In the genomic region with DNA sequence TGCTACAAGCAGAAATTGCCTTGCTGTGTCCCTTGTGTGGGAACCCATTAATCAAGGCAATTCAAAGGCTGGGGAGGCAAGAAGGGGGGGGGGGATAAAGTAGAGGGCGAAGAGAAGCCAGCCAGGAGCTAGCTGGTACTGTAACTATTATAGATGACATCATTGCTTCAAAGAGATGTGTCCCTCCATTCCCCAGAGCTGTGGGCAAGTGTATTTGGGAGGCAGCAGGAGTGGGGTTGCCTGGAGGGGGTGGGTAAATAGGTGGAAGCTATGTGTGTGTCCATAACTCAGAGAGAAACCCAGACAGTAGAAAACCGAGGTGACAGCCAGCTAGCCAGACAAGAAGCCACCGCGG, we compare ENCODE assay signal across 7 mouse cellular contexts. TPM values are rescaled to one million over a fixed set of nuclear protein-coding genes. Genes with fewer than 3 reads are reported as not detected.
DNase-seq lines count a peak whose midpoint lies in the region; ATAC-seq and TF ChIP-seq lines count a peak whose summit lies in the region.

No protein-coding gene starts in this region.

- WGBS in liver, embryonic 11.5 days = 3% methylated on average over 4 of the region's 4 CpGs
- WGBS in forebrain, embryonic 13.5 days = 4% methylated on average over 4 of the region's 4 CpGs
- 10% methylated on average over 4 of the region's 4 CpGs for WGBS in limb, embryonic 15.5 days
- WGBS in small intestine, adult 2 months = 3% methylated on average over 4 of the region's 4 CpGs
- 0% methylated on average over 4 of the region's 4 CpGs for WGBS in thymus, adult 2 months

- peak overlapping the region; percentile 28 for H3K4me3 ChIP-seq in liver, embryonic 11.5 days (ENCODE audit: low read depth, low read length)
- H3K4me3 ChIP-seq in forebrain, embryonic 13.5 days = peak overlapping the region; percentile 55
- peak overlapping the region; percentile 37 for H3K4me3 ChIP-seq in limb, embryonic 15.5 days
- peak overlapping the region; percentile 26; the same call in 1 of the 2 replicates for H3K4me3 ChIP-seq in small intestine, adult 2 months (ENCODE audit: low read depth, low read length)
- H3K4me3 ChIP-seq in thymus, adult 2 months (ENCODE audit: control insufficient read depth, insufficient read depth, low read length) = no peak overlapping the region

- ATAC-seq in liver, embryonic 11.5 days (replicated peaks; ENCODE audit: low FRiP score) = no peak
- peak; percentile 77; the same call in 1 of the 2 replicates for ATAC-seq in forebrain, embryonic 13.5 days
- no peak for ATAC-seq in limb, embryonic 15.5 days (ENCODE audit: insufficient number of reproducible peaks, low FRiP score, low TSS enrichment, low read depth)

- H3K27ac ChIP-seq in liver, embryonic 11.5 days (ENCODE audit: low read depth, low read length) = no peak overlapping the region
- H3K27ac ChIP-seq in forebrain, embryonic 13.5 days = peak overlapping the region; percentile 40; the same call in 1 of the 2 replicates
- 0 out of 2 replicates have a peak overlapping the region, but pooled peaks have one; percentile 0 for H3K27ac ChIP-seq in limb, embryonic 15.5 days
- H3K27ac ChIP-seq in small intestine, adult 2 months (ENCODE audit: insufficient read depth, low read depth, low read length) = no peak overlapping the region
- H3K27ac ChIP-seq in thymus, adult 2 months (ENCODE audit: control insufficient read depth, insufficient read depth, low read length) = no peak overlapping the region

- peaks cover 21% of the 10 kb centered on the region for H3K27me3 ChIP-seq in liver, embryonic 11.5 days (replicated peaks; ENCODE audit: control insufficient read depth, insufficient read depth, low read length)
- H3K27me3 ChIP-seq in forebrain, embryonic 13.5 days = no peaks in the 10 kb centered on the region
- H3K27me3 ChIP-seq in limb, embryonic 15.5 days = peaks cover 22% of the 10 kb centered on the region
- peaks cover 17% of the 10 kb centered on the region for H3K27me3 ChIP-seq in small intestine, adult 2 months (ENCODE audit: control insufficient read depth, insufficient read depth, low read length)
- no peaks in the 10 kb centered on the region; the same call in 1 of the 2 replicates for H3K27me3 ChIP-seq in thymus, adult 2 months (ENCODE audit: control insufficient read depth, insufficient read depth, low read length)

- no peaks in the 10 kb centered on the region; the same call in 1 of the 2 replicates for H3K4me1 ChIP-seq in liver, embryonic 11.5 days (replicated peaks; ENCODE audit: control insufficient read depth, insufficient read depth, low read length)
- peaks cover 37% of the 10 kb centered on the region for H3K4me1 ChIP-seq in forebrain, embryonic 13.5 days
- peaks cover 18% of the 10 kb centered on the region for H3K4me1 ChIP-seq in limb, embryonic 15.5 days
- H3K4me1 ChIP-seq in small intestine, adult 2 months (ENCODE audit: control insufficient read depth, insufficient read depth, insufficient read length, low read length) = peaks cover 11% of the 10 kb centered on the region
- no peaks in the 10 kb centered on the region for H3K4me1 ChIP-seq in thymus, adult 2 months (replicated peaks; ENCODE audit: control insufficient read depth, insufficient read depth, low read length)

- H3K36me3 ChIP-seq in liver, embryonic 11.5 days (ENCODE audit: control insufficient read depth, insufficient read depth, low read length) = no peaks in the 10 kb centered on the region
- H3K36me3 ChIP-seq in forebrain, embryonic 13.5 days (ENCODE audit: poor library complexity, severe bottlenecking) = no peaks in the 10 kb centered on the region
- no peaks in the 10 kb centered on the region for H3K36me3 ChIP-seq in limb, embryonic 15.5 days
- no peaks in the 10 kb centered on the region for H3K36me3 ChIP-seq in small intestine, adult 2 months (ENCODE audit: control insufficient read depth, insufficient read depth, low read length)
- no peaks in the 10 kb centered on the region for H3K36me3 ChIP-seq in thymus, adult 2 months (ENCODE audit: control insufficient read depth, insufficient read depth, low read length)

- DNase-seq in liver, embryonic 11.5 days (ENCODE audit: low spot score) = no peak
- no peak for DNase-seq in liver
- DNase-seq in adipocyte (ENCODE audit: low spot score) = no peak
- no peak for DNase-seq in thymus, adult 2 months

- TF ChIP-seq POLR2A in small intestine, adult 2 months (IDR thresholded peaks at IDR 0.05; ENCODE audit: low read depth, low read length) = no peak
- no peak for TF ChIP-seq POLR2A in thymus, adult 2 months (IDR thresholded peaks at IDR 0.05; ENCODE audit: control insufficient read depth, extremely low read depth, insufficient read depth, low read length, poor library complexity)

- peak overlapping the region; percentile 69 for H3K4me2 ChIP-seq in liver, embryonic 11.5 days
- H3K4me2 ChIP-seq in forebrain, embryonic 13.5 days = peak overlapping the region; percentile 82
- H3K4me2 ChIP-seq in limb, embryonic 15.5 days = peak overlapping the region; percentile 61

- no peaks in the 10 kb centered on the region for H3K9me3 ChIP-seq in liver, embryonic 11.5 days (ENCODE audit: control insufficient read depth, low read length)
- no peaks in the 10 kb centered on the region for H3K9me3 ChIP-seq in forebrain, embryonic 13.5 days (replicated peaks)
- no peaks in the 10 kb centered on the region for H3K9me3 ChIP-seq in limb, embryonic 15.5 days

- no peak overlapping the region for H3K9ac ChIP-seq in liver, embryonic 11.5 days (ENCODE audit: low read depth, low read length)
- H3K9ac ChIP-seq in forebrain, embryonic 13.5 days = peak overlapping the region; percentile 73
- no peak overlapping the region for H3K9ac ChIP-seq in limb, embryonic 15.5 days

- TF ChIP-seq CTCF in small intestine, adult 2 months (IDR thresholded peaks at IDR 0.05; ENCODE audit: extremely low read depth, insufficient read length, insufficient replicate concordance, low read depth, low read length) = no peak
- no peak for TF ChIP-seq CTCF in thymus, adult 2 months (IDR thresholded peaks at IDR 0.05; ENCODE audit: borderline replicate concordance, control insufficient read depth, extremely low read depth, insufficient read depth, low read length, poor library complexity)

RNA-seq across cellular contexts. Expression of gene Scn3b, which starts 0.3 kb away (rescaled TPM):
- 0.08 and 0.22 TPM in 2 replicates for polyA plus RNA-seq in liver, embryonic 11.5 days (2014; fragmentation: Nextera tagmentation; extraction: Ambion mirVana)
- 35.7 and 45.7 TPM in 2 replicates for polyA plus RNA-seq in forebrain, embryonic 13.5 days (2015; fragmentation: Nextera tagmentation; extraction: Ambion mirVana)
- polyA plus RNA-seq in limb, embryonic 15.5 days (2015; fragmentation: Nextera tagmentation; extraction: Ambion mirVana) = 11.0 and 30.2 TPM in 2 replicates
- 0.13 and 0.43 TPM in 2 replicates for polyA plus RNA-seq in small intestine, adult 2 months (2012; rRNA removed)
- polyA plus RNA-seq in thymus, adult 2 months (2012; rRNA removed) = 1.3 and 1.5 TPM in 2 replicates

Comparison
In these comparisons a context has a peak if more than half of its experiments do, and no peak if none do; other contexts are left out.
1. H3K27ac ChIP-seq: peak in forebrain, embryonic 13.5 days (single experiment) and limb, embryonic 15.5 days (single experiment); none in liver, embryonic 11.5 days (single experiment), small intestine, adult 2 months (single experiment) and thymus, adult 2 months (single experiment).
2. Peak in every context shown above with its lines, with median percentiles within 50 percentile points of each other: H3K4me2 ChIP-seq.